Mouse (Mus musculus): ENCODE results near the gene Slc34a2.
A peak's percentile ranks its signal among the peaks of the same experiment; 100 is the strongest.

Slc34a2 gene

DNA sequence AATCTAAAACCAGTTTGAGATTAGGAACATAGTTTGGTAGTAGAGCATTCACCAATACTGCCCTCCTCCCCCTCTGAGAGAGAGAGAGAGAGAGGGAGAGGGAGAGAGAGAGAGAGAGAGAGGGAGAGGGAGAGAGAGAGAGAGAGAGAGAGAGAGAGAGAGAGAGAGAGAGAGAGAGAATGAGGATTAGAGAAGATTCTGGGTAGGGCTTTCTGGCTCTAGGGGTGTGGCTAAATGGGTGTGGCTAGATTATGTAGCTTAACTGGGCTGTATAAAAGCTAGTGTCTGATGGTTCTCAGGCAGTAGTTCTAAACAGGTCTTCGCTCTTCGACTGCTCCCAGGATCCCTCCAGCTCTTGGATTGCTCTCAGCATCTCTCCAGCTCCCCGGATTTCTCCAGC lies at the start of gene Slc34a2:
Gene Slc34a2 (plus strand): TSS at position 301 of the 400 bp plus-strand sequence.
- DNase-seq, result no peak

GRCm38 (mm10) chr5:52990687-52991341 lies 47.1 kb upstream of the Slc34a2 start:
- no peak for DNase-seq

GRCm38 (mm10) chr5:52992210-52992897 lies 45.5 kb upstream of the Slc34a2 start:
- no peak for DNase-seq

- no peak for DNase-seq
These were observed 44.2 kb upstream of the Slc34a2 start for GRCm38 (mm10) chr5:52993490-52994282.

DNA sequence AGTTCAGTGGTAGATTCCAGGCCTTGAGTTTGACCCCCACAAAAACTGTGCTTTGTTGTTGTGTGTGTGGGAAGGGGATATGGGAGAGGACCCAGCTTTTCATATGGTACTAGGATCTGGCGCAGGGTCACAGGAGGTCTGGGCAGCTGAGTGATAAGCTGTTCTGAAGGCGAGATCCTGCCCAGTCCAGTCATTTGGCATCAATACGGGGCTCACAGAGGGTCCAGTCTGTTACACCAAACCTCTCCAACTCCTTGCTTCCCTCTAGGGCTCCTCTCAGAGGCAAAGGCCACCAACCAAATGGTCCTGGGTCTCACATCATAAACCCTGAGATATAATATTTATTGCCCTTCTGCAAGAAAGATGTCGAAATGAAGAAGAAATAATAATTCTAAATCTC lies 42.4 kb upstream of the Slc34a2 start:
- no peak for DNase-seq

- no peak for DNase-seq
These were observed 41.7 kb upstream of the Slc34a2 start for GRCm38 (mm10) chr5:52996145-52996544.

DNA sequence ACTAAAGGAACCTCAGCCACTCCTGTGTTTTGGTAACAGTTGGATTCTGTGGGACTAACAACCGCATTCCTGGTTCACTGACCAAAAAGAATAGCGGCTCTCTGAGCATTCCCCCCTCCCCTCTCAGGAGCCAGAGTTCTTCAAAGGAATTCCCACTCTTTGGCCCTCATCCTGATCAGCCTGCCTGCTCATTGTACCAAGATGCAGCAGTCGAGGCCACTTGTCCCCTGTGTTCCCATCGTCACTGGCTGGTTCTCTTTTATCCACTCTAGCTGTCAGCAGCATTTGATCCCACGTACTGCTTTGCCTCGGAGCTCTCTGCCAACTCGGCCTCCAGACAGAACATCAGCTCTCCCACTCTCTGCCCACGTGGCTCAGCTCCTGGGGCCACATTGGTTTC lies 41.3 kb upstream of the Slc34a2 start:
- no peak for DNase-seq

- DNase-seq, result no peak
These were observed 40.8 kb upstream of the Slc34a2 start for GRCm38 (mm10) chr5:52997032-52997431.

GRCm38 (mm10) chr5:52998097-52998760 lies 39.7 kb upstream of the Slc34a2 start:
- DNase-seq, result no peak

GRCm38 (mm10) chr5:53000169-53000872 lies 37.6 kb upstream of the Slc34a2 start:
- no peak for DNase-seq

- DNase-seq, result peak; percentile 22
These were observed 35.2 kb upstream of the Slc34a2 start for GRCm38 (mm10) chr5:53002599-53003203.

GRCm38 (mm10) chr5:53003495-53003894 lies 34.4 kb upstream of the Slc34a2 start:
- DNase-seq, result no peak

- DNase-seq, result no peak
These were observed 33.9 kb upstream of the Slc34a2 start for GRCm38 (mm10) chr5:53003981-53004380.

GRCm38 (mm10) chr5:53009027-53009769 lies 28.7 kb upstream of the Slc34a2 start:
- no peak for DNase-seq

DNA sequence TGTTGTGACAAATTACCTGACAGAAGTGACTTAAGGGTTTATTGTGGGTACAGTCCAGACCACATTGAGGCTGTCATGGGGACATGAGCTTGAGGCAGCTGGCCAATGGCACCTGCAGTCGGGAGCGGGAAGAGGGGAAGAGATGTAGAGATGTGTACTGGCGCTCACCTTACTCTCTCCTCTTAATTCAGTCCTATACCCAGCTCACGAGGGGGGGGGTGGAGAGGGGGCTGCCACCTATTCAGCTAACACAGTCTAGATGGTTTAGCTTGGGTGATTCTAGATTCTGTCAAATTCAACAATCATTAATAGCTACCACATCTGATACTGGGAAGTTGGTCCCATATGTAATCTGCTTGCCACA lies 28.1 kb upstream of the Slc34a2 start:
- DNase-seq, result no peak

GRCm38 (mm10) chr5:53011327-53011726 lies 26.6 kb upstream of the Slc34a2 start:
- no peak for DNase-seq

DNA sequence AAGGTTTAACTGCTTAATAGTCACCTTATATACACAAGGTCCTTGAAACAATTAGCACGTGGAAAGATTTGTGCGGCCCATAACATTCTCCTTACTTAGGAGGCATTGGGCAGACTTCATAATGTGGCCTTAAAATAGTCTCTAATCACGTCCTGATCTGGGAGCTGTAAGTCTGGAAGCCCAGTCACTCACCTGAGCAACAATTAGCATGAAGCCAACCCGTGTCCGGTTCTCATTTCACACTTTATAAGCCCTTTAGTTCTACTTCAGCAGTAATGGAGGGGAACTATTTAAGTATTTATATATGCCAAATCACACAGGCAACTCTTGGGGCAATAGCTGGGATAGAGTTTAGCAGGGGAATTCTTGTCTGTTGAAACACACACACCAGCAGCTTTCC lies 21.3 kb upstream of the Slc34a2 start:
- no peak for DNase-seq

DNA sequence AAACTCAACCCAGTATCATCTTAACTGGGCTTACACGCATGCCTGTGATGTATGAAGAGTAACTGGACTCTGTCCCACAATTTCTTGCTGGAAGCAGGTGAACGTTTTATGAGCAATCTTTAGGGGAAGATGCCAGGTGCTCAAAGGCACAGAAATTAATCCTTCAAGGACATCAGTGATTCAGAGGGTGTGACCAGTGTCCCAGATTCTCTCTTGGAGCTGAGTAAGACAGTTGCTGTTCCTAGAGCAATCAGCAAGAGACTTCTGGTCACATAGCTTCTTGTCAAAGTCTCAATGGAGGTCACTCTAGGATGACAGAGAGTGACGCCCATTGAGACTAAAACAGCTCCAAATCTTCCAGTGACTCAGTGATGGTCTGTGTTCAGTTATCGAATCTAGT lies 19.6 kb upstream of the Slc34a2 start:
- no peak for DNase-seq

GRCm38 (mm10) chr5:53023432-53023831 lies 14.4 kb upstream of the Slc34a2 start:
- DNase-seq, result no peak

DNA sequence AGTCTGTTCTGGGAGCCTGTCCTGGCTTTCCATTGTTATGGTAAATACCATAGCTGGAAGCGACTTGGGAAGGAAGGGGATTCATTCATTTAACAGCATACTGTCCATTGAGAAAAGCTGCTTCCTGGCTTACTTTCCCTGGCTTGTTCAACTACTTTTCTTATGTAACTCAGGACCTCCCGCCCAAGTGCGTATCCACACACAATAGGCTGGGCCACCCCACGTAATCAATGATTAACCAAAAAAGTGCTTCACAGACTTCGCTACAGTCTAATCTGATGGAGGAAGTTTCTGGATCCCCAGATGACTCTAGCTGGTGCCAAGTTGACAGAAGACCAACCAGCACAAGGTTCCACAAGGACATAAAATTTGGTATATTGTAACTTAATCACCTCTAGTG lies 14.0 kb upstream of the Slc34a2 start:
- DNase-seq, result no peak

DNA sequence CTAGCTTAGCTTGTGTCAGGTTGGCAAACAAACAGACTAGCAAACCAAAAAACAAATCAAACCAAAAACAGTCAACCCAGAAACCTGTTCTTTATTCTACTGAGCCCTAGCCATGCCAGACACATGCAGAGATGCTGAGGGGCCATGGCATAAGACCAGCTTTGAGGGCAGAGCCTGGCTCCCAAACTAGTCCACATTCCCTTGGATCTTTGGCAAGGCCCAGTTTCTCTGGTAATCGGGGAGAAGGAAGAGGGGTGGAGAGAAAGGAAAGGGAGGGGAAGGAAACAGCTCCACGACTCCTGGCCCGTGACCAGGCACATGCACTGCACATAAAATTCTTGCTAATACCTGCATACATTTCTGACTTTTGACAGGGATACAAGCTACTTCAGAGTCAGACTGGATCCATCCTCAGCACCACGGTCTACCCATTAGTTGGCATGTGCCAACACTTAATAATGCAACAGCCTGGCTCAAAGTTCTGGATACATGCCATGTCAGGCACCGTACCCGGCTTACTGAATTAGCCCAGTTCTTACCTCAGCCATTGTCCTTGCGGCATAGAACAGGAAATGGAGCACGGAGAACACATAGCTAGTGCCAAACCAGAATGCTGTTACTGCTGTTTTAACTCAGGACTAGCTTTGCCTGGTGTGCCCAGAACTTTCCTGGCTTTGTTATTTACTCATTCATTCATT lies 12.5 kb upstream of the Slc34a2 start:
- DNase-seq, result no peak

Measured in right cerebral cortex, postnatal 14 days (tissue).